ENCODE assay signal across 13 mouse cellular contexts in genomic region chr15:77629822-77630221, GRCm38 (mm10). TPM values are rescaled to one million over a fixed set of nuclear protein-coding genes. Genes with fewer than 3 reads are reported as not detected.
"Had no signal": no experiment of that assay in that cellular context is flagged by ENCODE, and none has a peak within 500 bp of the region (broad histone marks: within the 10 kb centered on the region; RNA-seq: fewer than 3 reads in every experiment).

No protein-coding gene starts in this region.

RNA-seq across cellular contexts. Expression of gene Apol11b, which starts 13.3 kb away (rescaled TPM):
- polyA plus RNA-seq: neural tube, embryonic 14.5 days; stomach, embryonic 14.5 days had no signal

RNA-seq across cellular contexts. Expression of gene Gm36245, which starts 30.8 kb away (rescaled TPM):
- total RNA-seq: neutrophil, adult 5-6 weeks had no signal
- polyA plus RNA-seq: neural tube, embryonic 13.5 days; neural tube, embryonic 14.5 days; neural tube, embryonic 15.5 days; small intestine, adult 2 months; spleen, adult 2 months; stomach, embryonic 14.5 days; stomach, embryonic 15.5 days; stomach, embryonic 16.5 days; stomach, postnatal 0 days; thymus, adult 2 months; thymus, postnatal 0 days; urinary bladder, adult 2 months had no signal

RNA-seq across cellular contexts. Expression of gene Apol10b, which starts 33.9 kb away (rescaled TPM):
- total RNA-seq: neutrophil, adult 5-6 weeks had no signal
- polyA plus RNA-seq: neural tube, embryonic 13.5 days; neural tube, embryonic 14.5 days; neural tube, embryonic 15.5 days had no signal
